Mouse (Mus musculus) fat pad, adult 2 months (tissue): Measurements from ENCODE around the gene Nop2.

ENCODE experiments used
- DNase-seq: peaks from one replicate; pipeline ENCODE4 v3.0.0-alpha.2; 2011; ENCODE audit warnings: low read depth, low spot score; ENCODE audit errors: extremely low read depth

The Nop2 gene

DNA sequence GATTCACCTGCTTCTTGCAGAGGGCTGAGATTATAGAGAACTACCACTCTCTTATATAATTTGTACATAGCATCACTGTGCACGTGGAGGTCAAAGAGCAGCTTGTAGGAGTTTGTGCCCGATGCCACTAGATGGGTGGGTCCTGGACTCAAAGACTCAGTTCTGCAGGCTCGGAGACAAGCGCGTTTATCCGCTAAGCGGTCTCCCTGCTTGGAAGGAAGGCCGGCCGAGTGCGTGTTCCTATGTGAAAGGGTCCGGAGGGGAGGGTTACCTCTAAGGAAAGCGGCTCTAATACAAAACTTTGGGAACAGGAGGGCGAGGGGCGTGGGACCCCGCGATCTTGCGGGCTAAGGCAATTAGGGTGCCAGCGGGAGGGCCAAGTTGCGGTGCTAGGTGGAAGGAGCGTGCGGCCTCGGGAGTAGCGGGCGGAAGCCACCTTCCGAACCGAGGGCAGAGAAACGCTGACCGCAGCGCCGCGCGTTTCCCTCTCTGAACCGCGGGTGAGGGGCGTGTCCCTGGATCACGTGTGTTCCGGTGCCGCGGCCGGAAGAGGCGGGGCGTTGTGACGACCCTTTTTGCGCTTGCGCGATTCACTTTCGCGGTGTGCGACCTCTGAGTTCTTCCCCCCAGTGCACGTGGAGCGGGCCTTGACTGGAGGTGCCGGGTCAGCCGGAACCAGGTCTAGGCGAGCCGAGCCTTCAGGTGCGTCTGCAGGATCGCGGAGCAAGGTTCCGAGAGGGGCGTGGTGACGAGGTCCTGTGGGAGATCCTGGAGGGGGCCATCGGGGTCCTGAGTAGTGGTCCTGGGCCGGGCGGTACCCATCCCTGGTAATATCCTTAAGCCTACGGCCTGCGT, at the start of gene Nop2:
Gene Nop2 (plus strand): TSS at position 608 of the 855 bp plus-strand sequence.
- no peak for DNase-seq

DNA sequence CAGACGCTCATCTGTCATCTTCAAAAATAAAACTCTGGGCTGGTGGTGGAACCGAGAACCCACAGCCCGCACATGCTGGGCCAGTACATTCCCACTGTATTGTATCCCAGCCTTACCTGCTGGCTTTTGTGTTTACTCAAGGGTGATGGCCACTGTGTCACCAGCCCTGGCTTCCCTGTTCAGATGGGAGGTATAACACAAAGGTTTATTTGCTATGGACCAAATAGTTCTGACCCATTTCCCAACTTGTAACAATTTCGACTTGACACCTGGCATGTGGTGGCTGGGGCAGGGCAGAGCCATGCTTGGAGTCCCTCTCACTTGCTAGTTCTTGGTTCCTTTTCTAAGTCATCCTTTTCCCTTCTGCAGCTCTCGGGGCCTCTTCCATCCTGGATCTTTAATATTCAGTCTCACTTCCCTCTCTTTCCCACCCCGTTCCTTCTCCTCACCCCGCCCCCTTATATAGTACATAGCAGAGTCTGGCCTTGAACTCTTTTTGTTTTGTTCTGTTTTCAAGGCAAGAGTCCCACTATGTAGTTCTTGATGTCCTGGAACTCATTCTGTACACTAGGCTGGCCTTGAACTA, 48.8 kb upstream of the Nop2 start:
- DNase-seq = no peak

DNA sequence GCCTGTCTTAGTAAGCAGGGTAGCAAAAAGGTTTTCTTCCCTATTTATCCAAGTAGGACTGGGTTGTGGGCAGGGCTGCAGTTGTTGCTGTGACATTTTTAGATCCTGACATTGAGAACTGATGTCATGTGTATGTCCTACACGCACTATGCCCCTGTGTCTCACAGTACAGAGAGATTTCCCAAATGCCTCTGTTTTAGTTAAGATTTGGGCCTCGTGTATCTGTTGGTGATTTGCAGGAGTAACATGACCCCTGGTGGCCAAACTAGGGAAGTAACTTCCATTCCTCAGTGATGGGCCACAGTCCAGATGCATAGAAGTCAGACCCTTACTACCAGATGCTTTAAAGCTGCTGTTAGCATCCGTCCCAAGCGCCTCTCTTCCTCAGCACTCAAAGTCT, 47.3 kb upstream of the Nop2 start:
- DNase-seq = no peak

DNA sequence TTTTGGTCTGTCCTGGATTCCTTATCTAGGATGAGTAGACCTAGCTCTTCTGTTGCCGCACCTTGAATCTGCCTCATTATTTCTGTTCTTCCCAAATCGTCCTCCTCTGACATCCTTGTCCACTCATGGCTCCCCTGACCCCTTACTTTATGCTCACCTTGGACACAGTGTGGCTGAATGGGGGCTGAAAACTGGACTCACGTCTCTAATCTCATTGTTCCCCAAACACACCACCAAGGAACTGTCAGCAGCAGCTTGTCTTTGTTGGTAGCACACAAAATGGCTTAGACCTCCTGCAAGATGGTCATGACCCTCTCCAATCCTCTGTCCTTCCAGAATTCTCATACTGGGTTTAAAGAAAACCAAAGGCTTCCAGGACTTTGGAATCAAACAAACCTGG, 43.8 kb upstream of the Nop2 start:
- no peak for DNase-seq

DNA sequence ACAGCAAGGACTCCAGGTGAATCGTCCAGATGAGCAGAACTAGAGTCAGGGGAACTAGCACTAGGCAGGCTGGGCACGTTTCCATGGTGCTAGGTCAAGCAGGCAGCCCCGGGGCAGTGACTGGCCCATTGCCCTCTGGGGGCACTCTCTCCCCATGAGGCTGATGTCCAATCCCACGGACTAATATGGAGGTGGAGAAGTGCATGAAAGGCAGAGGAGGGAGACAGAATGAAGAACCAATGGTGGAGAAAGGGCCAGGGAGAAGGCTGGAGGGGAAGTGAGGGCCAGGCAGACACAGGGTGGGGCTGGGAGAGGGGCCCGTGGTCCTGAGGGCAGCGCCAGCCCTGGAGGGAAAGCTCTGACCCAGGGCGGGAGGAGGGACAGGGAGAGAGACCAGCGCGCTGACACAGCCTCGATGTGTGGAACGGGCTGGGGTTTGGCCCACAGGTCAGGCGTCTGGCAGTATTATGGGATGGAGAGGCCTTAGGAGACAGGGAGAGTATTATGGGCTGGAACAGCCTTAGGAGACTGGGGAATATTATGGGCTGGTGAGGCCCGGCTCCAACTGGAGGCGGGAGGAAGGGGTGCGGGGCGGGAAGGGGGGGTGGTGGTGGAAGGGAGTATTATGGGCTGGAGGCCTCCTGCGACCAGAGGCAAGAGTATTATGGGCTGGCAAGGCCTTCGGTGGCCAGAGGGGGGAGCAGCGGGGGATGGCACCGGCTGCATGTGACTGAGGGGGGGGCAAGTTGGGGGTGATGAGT, 43.0 kb upstream of the Nop2 start:
- DNase-seq = no peak

DNA sequence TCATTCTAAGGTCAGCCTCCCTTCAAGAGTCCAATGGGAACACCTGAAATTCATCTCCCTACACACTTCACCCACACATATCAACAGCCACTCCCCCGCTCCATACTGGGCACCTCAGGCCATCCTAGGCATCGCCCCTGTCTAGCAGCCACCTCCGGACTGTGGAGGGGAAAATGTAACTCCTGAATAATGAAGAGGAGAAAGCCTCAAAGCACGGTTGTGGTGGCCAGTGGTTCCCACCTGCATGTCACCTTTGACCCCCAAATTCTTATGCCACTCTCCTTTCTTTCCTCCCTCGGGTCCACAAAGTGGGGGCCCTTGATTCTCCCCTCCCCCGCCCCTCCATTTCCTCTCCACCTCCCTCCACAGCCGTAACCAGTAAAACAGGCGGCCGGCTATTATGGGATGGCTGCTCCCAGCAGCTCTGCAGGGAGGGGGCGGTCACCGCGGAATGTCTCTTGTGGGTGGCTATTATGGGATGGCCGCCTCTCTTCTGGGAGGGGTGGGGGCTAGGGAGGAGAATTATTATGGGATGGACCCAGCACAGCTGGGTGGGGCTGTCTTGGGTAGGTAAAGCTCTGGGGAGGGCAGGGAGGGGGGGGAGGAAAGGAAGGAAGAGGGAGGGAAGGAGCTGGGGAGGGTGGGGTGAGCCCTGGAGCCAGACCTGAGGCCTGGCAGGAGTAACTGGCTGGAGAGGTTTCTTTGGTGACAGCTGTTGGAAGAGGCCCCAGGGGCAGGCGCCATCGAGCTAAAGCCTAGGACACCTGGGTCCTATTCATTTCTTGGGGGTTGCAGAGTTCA, 42.0 kb upstream of the Nop2 start:
- DNase-seq = no peak

DNA sequence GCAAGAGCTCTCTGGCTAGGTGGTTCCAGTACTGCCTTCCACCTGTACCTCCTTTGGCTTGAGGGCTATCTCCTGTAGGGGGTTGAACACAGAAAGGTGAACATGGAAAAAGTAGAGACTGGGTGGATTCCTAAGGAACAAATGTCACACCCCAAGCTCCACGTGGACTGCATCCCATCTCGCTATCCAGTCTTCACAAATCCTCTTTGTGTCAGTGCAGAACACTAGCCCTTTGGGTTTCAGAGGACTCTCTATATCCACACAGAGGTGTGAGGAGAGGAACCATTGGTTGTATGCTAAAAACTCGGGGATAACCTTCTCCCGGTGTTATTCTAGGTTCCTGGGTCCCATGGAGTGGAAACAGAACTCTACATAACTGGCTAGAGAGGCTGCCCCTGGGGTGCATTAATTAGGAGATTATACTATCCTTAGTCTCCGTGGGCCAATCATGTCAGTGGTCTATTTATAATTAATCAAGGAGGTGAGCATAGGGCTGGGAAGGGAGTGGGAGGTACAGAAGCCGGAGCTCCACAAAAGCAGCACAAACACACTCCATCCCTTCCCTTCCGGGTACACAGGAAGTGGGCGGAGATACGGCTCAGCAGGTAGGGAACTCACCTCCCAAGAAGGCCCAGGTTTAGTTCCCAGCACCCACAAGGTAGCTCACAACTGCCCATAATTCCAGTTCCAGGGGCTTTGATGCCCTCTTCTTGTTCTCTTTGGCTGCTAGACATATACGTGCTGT, 41.2 kb upstream of the Nop2 start:
- no peak for DNase-seq

DNA sequence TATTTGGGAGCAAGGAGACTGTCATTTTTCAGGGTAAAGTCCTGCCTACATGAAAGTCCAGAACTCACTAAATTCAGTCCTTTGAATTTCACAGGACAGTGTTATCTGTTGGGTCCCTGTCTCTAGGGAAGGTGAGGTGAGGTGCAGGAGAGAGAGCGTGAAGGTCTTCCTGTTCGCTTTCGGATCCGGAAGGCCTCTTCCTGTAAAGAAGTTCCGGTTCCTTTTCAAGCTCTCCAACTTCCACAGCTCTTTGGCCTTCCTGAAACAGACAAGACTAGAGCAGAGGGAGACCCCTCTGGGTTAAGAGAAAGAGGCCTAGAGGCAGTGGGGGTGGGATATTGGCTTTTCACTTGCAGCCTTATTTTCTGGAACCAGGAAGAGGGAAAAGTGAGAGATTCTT, 39.3 kb upstream of the Nop2 start:
- DNase-seq = no peak

DNA sequence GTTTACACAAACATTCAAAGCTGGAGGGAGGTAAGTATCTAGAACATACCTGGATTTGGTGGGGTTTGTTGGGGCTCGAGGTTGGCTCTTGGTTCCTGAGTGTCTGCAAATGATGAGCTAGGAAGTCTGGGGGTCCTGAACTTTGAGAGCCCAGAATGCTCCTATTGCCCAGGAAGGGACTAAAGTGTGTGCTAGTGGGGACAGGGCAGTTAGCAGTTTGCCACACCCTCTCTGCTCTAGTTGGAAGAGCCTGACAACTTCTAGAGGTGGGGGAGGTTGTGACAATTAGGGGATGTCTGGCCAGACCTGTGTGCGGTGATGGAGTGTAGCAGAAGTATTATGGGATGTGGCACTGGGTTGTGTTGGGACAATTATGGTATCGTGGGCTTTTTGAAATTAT, 36.9 kb upstream of the Nop2 start:
- DNase-seq = no peak

DNA sequence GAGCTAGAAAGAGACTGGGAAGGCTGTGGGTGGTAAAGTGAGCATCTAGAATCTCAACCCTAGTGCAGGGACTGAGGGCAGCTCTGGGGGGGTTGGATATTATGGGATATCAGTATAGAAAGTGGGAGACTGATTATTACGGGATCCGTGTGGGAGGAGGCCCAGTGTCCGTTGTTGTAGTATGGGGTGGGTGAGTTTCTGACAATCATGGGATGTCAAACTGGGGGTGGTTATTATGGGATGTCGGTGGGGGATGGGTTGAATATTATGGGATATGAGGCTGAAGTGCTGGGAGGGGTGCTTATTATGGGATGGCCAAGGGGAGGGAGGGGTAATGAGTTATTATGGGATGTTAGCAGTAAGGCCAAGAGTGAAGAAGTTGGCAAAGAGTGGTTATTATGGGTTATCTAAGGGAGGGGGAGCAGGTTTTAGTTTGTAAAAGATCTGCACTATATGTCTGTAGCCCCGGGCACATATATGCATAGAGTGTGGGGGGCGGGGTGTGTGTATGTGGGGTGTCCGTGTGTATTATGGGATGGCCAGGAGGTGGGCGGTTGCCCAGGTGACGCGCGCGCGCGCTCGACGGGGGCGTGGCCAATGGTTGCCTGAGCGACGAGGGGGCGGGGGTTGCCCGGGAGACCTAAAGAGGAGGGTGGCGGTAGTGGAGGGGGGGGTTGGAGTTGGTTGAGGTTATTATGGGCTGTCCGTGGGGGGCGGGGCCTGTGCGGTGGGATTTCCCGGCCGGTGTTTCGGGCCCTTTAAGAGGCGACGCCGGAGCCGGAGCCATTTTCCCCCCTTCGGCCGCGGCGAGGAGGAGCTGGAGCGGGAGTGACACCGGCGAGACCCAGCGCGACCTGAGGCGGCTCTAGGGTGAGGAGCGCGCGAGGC, 36.1 kb upstream of the Nop2 start, which contains the start of gene Chd4:
Gene Chd4 (plus strand): TSS at position 591 of the 888 bp plus-strand sequence.
- no peak for DNase-seq

DNA sequence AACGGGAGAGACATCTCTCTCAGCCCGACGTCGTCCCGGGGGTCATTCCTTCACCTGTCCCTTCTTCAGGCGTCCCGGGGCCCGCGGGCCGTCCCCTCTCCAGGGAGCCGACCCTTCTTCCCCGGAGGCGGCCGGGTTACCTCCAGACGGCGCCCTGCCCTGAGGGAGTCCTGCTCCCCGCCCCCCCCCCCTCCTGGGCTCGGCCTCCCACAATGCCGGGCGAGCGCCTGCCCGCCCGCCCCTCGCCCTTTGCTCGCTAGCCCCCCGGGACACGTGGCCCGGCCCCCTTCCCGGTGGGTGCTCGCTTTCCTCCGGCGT, 35.5 kb upstream of the Nop2 start:
- no peak for DNase-seq

DNA sequence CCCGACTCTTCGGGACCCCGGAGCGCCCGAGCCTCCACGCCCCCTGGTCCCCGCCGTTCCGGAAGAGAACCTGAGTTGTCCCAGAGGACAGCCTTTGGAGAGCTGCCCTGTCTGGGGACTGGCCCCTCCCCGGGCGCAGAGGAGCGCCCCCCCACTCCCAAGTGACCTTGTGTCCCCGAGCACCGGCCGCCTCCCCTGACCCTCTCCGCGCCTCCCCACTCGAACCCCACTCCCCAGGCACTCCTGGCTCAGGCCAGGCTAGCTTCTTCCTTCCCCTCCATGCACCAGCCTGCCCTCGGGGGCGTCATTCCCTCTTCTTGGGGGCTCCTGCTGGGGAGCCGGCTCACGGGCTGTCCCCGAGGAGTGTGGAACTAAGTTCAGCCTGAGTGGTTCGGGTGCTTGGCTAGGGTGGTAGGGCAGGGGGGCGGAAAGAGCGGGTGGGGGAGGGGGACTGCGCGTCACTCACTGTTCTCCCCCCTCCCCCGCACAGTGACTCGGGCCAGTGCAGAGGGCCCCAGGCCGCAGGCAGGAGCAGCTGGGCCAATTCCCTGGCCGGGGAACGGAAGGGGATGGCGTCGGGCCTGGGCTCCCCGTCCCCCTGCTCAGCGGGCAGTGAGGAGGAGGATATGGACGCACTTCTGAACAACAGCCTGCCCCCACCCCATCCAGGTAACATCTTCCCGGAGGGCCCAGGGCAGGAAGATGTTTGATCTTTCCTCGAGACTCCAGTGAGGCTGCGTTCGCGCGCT, 34.9 kb upstream of the Nop2 start:
- DNase-seq = no peak

DNA sequence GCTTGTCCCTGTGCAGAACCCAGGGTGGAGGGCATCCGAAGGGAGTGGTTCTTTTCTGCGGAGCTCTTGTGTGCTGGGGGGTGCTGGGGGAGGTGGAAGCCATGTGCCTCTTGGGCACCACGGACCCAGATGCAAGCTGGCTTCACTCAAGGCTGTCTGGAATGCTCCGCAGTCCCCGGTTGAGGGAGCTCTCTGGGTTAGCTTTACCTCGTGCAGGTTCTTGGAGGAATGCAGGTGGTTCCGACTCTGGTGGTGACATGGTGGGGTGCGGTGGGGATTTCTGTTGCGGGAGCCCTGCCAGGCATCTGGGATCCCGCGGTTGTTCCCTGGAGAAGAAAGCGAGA, 34.4 kb upstream of the Nop2 start:
- no peak for DNase-seq

DNA sequence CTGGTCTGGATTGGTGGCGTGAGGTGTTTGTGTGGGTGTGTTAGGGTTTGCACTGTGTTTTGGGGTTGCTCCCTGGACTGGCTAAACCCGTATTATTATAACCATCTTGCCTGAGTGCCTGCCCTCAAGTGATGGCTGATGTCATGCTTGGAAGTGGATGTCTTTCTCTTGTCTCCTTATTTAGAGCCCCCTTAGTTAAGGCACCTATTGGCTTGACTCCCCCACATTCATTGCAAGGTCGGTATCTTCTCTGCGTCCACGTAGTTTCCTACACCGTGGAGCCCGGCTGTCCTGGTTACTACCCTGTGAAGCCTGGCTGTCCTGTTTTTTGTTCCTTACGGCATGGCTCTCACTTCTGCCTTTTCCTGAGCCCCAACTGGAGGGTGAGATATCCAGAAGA, 33.8 kb upstream of the Nop2 start:
- no peak for DNase-seq

DNA sequence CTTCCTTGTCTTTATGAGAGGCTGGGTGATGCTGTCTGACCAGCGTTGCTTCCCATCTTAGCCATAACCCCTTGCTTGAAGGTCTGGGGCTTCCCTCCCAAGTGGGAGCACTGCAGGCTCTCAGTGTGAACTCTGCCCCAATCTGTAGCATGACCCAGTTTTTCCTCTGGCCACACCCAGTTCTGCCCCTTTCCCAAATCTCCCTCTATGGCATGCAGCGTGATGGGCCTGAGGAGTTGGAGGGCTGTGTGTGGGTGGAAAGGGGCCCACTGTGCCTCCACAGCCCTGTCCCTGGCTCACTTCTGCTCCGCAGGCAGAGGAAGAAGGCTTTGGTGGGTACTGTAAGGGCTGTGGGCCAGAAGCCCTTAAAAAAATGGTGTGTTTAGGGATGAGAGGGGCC, 33.2 kb upstream of the Nop2 start:
- no peak for DNase-seq

DNA sequence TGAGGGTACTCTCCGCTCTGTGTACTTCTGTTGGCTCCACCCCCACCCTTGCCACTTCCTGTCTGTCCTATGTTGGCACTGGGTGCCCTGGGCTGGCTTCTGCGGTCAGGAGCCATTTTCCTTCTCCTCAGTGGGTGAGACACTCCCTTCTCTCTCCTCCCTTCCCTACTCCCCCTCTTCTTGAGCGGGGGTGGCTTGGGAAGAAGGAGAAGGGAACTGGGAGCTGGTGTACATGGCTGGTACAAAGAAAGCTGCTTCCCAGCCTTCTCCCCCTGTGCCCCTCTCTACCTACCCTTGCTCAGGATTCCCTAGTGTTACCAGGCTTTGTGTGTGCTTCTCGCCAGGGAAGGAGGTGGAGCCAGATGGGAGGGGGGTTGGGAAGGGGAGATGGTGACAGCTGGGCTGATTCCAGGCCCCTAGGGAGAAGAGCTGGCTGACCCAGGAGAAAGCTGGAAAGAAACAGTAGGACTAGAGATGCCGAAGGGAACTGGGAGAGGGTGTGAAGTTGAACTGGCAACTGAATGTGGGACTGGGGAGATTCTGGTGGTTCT, 32.2 kb upstream of the Nop2 start:
- DNase-seq = no peak

DNA sequence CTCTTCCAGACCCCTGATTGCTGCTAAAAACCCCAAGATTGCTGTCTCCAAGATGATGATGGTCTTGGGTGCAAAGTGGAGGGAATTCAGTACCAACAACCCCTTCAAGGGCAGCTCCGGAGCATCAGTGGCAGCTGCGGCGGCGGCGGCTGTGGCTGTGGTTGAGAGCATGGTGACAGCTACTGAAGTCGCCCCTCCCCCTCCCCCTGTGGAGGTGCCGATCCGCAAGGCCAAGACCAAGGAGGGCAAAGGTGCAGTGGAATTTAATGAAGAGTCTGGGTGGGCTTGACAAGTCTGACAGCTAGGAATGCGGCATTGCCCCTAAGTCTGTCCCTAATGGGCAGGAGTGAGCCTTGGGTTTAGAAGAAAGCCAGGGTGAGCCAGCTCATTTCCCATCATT, 30.3 kb upstream of the Nop2 start:
- no peak for DNase-seq

DNA sequence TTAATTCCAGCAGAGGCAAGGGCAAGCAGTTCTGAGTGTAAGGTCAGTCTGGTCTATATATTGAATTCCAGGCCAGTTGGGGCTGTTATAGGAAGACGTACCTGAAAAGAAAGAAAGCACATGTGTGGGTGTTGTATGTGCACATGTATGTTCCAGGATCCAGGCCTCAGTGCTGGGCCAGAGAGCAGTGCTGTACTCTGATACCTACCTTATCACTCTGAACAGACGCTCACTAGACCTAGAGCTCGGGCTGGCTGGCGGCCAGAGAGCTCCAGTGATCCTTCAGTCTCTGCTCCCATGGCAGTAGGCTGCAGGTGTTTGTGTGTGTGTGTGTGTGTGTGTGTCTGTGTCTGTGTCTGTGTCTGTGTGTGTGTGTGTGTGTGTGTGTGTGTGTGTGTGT, 27.5 kb upstream of the Nop2 start:
- DNase-seq = no peak

DNA sequence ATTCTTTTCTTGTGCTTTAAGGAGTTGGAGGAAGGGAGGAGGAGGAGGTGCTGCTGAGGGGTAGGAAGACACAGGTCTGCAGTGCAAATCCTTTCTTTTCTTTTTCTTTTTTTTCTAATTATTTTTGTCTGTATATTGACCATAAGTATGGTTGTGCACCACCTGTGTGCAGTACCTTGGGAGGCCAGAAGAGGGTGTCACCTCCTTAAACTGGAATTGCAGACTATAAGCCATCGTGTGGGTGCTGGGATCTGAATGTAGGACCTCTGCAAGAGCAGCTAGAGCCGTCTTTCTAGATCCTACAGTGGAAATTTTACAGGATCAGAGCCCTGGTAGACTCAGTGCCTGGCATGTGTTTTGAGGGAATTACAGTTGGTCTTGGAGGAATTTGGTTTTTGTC, 24.0 kb upstream of the Nop2 start:
- DNase-seq = no peak
